Mouse (Mus musculus): ENCODE data around the gene Mei4. TPM values are rescaled to one million over a fixed set of nuclear protein-coding genes. Genes with fewer than 3 reads are reported as not detected.

Gene Mei4
- polyA plus RNA-seq (2012; ENCODE audit: low replicate concordance) = 0.33 and 0.64 TPM in 2 replicates

DNA sequence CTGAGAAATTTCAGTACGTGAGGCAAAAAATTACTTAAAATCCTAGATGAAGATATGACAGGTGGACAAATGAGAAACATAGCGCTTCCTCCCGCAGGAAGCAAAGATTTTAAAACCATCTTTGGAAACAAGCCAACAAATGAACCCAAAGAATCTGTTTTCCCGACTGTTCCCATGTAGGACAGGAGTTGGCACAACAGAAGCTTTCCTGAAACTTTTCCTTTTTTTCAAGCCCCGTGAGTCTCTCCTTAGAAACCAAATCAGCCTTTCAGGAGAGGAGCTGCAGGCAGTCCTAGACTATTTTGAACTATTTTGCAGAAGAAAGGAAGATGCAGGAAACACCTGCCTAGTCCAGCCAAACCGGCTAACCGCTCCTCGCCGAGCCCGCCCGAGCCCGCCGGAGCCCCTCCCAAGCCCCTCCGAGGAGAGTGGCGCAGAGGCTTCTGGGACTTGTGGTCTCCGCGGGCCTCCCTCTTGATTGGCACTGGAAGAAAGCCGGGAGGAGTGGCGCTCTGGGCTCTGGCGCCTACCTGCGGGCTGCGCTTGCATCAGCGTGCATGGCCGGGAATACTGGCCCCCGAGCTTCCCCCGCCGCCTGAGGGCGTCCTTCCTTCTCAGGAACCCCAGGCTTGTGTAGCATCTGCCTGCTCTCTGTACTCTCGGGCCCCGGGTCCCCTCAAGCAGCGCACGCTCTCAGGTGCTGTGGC, at the start of gene Mei4:
TSS of gene Mei4 (plus strand) at position 490 of the 707 bp plus-strand sequence.

Other genes with a start within 250 kb of the Mei4 start
- not detected in 2 replicates for gene Htr1b, start 229.8 kb upstream of the Mei4 start, polyA plus RNA-seq (2012; ENCODE audit: low replicate concordance)